Mouse (Mus musculus): ENCODE measurements around the gene Gga1. TPM values are rescaled to one million over a fixed set of nuclear protein-coding genes. Genes with fewer than 3 reads are reported as not detected.

The Gga1 gene
- polyA plus RNA-seq, 1 experiment from 2014 or later: 48.4 TPM

DNA sequence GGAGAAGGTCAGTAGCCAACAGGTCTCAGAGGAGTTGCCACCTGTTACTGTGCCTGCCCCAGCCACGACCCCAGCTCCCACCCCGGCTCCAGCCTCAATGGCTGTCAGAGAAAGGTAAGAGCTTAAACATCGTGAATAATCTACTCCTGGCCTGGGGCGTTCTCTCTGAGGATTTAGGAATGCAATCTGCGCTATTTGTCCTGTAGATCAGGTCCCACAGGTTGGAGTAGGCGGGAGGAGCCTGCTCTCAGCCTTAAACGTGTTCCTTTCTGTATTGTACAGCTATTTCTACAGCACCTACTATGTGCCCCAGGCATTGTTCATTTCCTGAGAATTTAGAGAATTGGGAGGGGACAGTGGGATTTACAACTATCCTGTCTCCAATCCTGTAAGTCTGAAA lies 31.4 kb downstream of the Gga1 start:
- Histone ChIP-seq H3K36me3 (ENCODE audit: control insufficient read depth, insufficient read depth, low read length) (peaks cover 28% of the 10 kb centered on the region; the same call in 1 of the 2 replicates), H3K9ac (ENCODE audit: low read length) (no peak overlapping the region), H3K4me1 (ENCODE audit: control insufficient read depth, insufficient read depth, low read length) (peaks cover 5% of the 10 kb centered on the region), H3K4me3 (replicated peaks; ENCODE audit: low read length) (no peak overlapping the region), H3K4me2 (ENCODE audit: low read depth, low read length) (no peak overlapping the region), H3K9me3 (replicated peaks; ENCODE audit: control insufficient read depth, low read length) (no peaks in the 10 kb centered on the region), H3K27ac (ENCODE audit: low read length) (peak overlapping the region; percentile 41; the same call in 1 of the 2 replicates), H3K27me3 (ENCODE audit: control insufficient read depth, insufficient read depth, low read length) (no peaks in the 10 kb centered on the region)
- 68% methylated on average over 7 of the region's 7 CpGs for WGBS
- no peak for ATAC-seq (ENCODE audit: insufficient read depth, low FRiP score)

DNA sequence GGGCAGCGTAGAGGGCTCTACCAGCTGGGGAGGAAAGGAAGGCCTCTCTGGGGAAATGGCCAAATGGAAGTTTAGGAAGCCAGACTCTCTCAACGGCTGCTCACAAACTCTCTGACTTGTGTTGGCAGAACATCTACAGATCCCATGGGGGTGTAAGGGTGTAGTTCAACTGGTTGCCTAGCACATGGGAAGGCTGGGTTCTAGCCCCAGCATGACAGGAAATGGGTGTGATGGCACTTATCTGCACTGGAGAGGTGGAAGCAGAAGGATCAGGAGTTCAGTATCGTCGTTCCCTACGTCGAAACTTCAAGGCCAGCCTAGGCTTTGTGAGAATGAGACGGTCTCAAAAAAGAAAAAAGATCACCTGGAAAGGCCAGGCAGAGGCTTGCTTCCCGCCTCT lies 32.0 kb downstream of the Gga1 start:
- Histone ChIP-seq H3K27ac (ENCODE audit: low read length) (peak overlapping the region; percentile 10; the same call in 1 of the 2 replicates), H3K36me3 (ENCODE audit: control insufficient read depth, insufficient read depth, low read length) (peaks cover 25% of the 10 kb centered on the region; the same call in 1 of the 2 replicates), H3K9me3 (replicated peaks; ENCODE audit: control insufficient read depth, low read length) (no peaks in the 10 kb centered on the region), H3K4me3 (replicated peaks; ENCODE audit: low read length) (no peak overlapping the region), H3K4me1 (ENCODE audit: control insufficient read depth, insufficient read depth, low read length) (peaks cover 3% of the 10 kb centered on the region), H3K27me3 (ENCODE audit: control insufficient read depth, insufficient read depth, low read length) (no peaks in the 10 kb centered on the region), H3K4me2 (ENCODE audit: low read depth, low read length) (no peak overlapping the region), H3K9ac (ENCODE audit: low read length) (no peak overlapping the region; the same call in 1 of the 2 replicates)
- 81% methylated on average over 8 of the region's 8 CpGs for WGBS
- ATAC-seq (ENCODE audit: insufficient read depth, low FRiP score): no peak

DNA sequence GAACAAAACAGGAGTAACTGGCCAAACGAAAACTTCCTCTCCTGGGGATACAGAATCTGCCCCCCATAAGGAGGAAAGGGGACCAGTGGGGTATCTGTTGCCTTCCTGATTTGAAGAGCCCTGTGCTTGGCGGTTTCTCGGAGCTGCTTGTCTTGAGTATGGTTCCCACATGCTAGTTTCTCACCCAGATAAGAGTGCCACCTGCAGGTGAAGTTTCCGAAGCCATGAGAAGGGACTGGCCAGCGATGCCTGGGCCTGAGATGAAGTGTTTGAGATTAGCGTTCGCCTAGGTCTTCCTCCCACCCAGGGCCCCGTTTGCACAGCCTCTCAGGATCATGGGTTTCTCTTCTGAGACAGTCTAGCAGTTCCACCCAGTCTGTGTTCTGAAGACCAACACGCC lies 35.0 kb downstream of the Gga1 start:
- Histone ChIP-seq H3K4me2 (ENCODE audit: low read depth, low read length) (no peak overlapping the region), H3K36me3 (ENCODE audit: control insufficient read depth, insufficient read depth, low read length) (peaks cover 20% of the 10 kb centered on the region; the same call in 1 of the 2 replicates), H3K9me3 (replicated peaks; ENCODE audit: control insufficient read depth, low read length) (no peaks in the 10 kb centered on the region), H3K27me3 (ENCODE audit: control insufficient read depth, insufficient read depth, low read length) (no peaks in the 10 kb centered on the region; the same call in 1 of the 2 replicates), H3K4me1 (ENCODE audit: control insufficient read depth, insufficient read depth, low read length) (peaks cover 22% of the 10 kb centered on the region), H3K27ac (ENCODE audit: low read length) (no peak overlapping the region), H3K9ac (ENCODE audit: low read length) (no peak overlapping the region), H3K4me3 (replicated peaks; ENCODE audit: low read length) (no peak overlapping the region)
- ATAC-seq (ENCODE audit: insufficient read depth, low FRiP score): no peak
- WGBS: 42% methylated on average over 9 of the region's 9 CpGs

DNA sequence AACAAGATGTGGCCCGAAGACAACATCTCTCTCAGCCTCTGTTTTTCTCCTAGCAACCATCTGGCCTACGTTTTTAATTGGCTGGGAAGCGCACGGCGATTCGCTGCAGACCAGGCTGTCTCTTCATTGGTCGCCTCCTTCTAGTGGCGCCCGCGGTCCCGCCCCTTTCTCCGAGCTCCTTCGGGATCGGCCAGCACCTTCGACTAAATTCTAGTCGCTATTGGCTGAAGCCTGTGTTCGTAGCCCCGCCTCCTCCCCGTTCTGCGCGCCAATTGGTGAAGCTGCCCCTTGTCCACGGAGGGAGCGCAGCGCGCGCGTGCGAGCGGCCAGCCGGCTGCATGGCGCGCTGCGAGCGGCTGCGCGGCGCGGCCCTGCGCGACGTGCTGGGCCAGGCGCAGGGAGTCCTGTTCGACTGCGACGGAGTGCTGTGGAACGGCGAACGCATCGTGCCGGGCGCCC lies 36.7 kb downstream of the Gga1 start, which contains the start of gene Pdxp:
TSS of gene Pdxp (plus strand) at position 288 of the 459 bp plus-strand sequence.
- Histone ChIP-seq H3K36me3 (ENCODE audit: control insufficient read depth, insufficient read depth, low read length) (peaks cover 13% of the 10 kb centered on the region; the same call in 1 of the 2 replicates), H3K9ac (ENCODE audit: low read length) (peak within 1 kb of the TSS; percentile 84), H3K27ac (ENCODE audit: low read length) (peak within 1 kb of the TSS; percentile 84), H3K27me3 (ENCODE audit: control insufficient read depth, insufficient read depth, low read length) (no peaks in the 10 kb centered on the region; the same call in 1 of the 2 replicates), H3K9me3 (replicated peaks; ENCODE audit: control insufficient read depth, low read length) (no peaks in the 10 kb centered on the region), H3K4me2 (ENCODE audit: low read depth, low read length) (peak within 1 kb of the TSS; percentile 100), H3K4me1 (ENCODE audit: control insufficient read depth, insufficient read depth, low read length) (peaks cover 22% of the 10 kb centered on the region), H3K4me3 (replicated peaks; ENCODE audit: low read length) (peak within 1 kb of the TSS; percentile 68)
- under 1% methylated on average over 44 of the region's 51 CpGs for WGBS
- ATAC-seq (ENCODE audit: insufficient read depth, low FRiP score): peak; percentile 95

DNA sequence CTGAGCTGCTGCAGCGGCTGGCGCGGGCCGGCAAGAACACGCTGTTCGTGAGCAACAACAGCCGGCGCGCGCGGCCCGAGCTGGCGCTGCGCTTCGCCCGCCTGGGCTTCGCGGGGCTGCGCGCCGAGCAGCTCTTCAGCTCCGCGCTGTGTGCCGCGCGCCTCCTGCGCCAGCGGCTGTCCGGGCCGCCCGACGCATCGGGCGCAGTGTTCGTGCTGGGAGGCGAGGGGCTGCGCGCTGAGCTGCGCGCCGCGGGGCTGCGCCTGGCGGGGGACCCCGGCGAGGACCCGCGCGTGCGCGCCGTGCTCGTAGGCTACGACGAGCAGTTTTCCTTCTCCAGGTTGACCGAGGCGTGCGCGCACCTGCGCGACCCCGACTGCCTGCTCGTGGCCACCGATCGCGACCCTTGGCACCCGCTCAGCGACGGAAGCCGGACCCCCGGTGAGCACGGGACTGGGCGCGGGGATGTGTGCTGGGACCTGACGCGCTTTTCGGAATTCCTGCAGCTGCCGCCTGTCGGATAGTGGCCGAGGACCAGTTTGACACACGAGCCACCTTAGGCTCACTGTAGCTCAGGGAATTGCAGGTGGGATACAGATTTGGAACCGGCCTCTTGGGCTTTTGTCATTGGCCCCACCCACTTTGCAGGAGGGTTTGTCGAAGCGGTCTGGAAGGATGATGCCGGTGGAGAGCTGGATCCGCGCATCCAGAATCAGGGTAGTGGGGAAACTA lies 37.3 kb downstream of the Gga1 start:
- H3K36me3 ChIP-seq (ENCODE audit: control insufficient read depth, insufficient read depth, low read length): peaks cover 12% of the 10 kb centered on the region; the same call in 1 of the 2 replicates
- peak overlapping the region; percentile 84 for H3K9ac ChIP-seq (ENCODE audit: low read length)
- peak overlapping the region; percentile 84 for H3K27ac ChIP-seq (ENCODE audit: low read length)
- peak; percentile 49 for ATAC-seq (ENCODE audit: insufficient read depth, low FRiP score)
- H3K4me3 ChIP-seq (replicated peaks; ENCODE audit: low read length): peak overlapping the region; percentile 68
- peak overlapping the region; percentile 100 for H3K4me2 ChIP-seq (ENCODE audit: low read depth, low read length)
- no peaks in the 10 kb centered on the region; the same call in 1 of the 2 replicates for H3K27me3 ChIP-seq (ENCODE audit: control insufficient read depth, insufficient read depth, low read length)
- no peaks in the 10 kb centered on the region for H3K9me3 ChIP-seq (replicated peaks; ENCODE audit: control insufficient read depth, low read length)
- H3K4me1 ChIP-seq (ENCODE audit: control insufficient read depth, insufficient read depth, low read length): peaks cover 22% of the 10 kb centered on the region
- under 1% methylated on average over 87 of the region's 87 CpGs for WGBS

DNA sequence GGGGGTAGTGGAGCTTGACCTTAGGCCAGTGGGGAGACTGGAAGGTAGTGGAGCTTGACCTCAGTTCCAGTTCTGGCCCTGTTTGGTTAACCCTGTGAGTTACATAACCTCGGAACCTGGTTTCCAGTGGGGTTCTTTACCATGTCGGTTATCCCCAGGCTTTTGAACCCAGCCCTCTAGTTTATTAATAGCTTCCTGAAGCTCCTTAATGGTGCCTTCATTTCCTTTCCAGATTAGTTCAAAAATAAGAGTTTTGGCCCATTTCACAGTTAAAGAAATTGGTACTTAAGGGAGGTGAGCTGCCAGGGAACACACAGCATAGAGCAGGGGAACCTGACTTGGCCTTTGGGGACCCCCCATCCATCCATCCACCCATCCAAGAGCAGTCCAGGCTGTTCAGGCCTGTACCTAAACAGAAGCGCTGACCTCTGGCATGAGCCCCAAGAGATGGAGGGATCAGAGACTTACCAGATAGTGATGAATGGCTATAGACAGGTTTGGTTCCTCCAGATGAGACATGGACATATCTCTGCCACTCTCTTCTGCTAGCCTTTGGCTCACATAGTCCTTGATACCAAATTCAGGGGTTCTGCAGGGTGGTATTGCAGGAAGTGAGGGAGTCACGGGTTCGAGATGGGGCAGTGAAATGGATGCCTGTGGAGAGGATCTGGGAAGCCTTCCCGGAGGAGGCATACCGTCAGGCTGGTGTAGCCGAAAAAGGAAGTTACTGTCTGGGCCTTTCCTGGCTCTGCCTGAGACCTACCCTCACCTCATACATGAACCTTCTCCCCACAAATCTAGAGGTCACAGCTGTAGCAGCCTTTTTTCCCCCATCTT lies 38.1 kb downstream of the Gga1 start:
- ATAC-seq (ENCODE audit: insufficient read depth, low FRiP score): no peak
- Histone ChIP-seq H3K27ac (ENCODE audit: low read length) (no peak overlapping the region), H3K27me3 (ENCODE audit: control insufficient read depth, insufficient read depth, low read length) (no peaks in the 10 kb centered on the region; the same call in 1 of the 2 replicates), H3K36me3 (ENCODE audit: control insufficient read depth, insufficient read depth, low read length) (peaks cover 7% of the 10 kb centered on the region; the same call in 1 of the 2 replicates), H3K4me2 (ENCODE audit: low read depth, low read length) (peak overlapping the region; percentile 100), H3K4me1 (ENCODE audit: control insufficient read depth, insufficient read depth, low read length) (peaks cover 22% of the 10 kb centered on the region), H3K4me3 (replicated peaks; ENCODE audit: low read length) (peak overlapping the region; percentile 68), H3K9me3 (replicated peaks; ENCODE audit: control insufficient read depth, low read length) (no peaks in the 10 kb centered on the region), H3K9ac (ENCODE audit: low read length) (peak overlapping the region; percentile 84)
- 49% methylated on average over 8 of the region's 8 CpGs for WGBS

DNA sequence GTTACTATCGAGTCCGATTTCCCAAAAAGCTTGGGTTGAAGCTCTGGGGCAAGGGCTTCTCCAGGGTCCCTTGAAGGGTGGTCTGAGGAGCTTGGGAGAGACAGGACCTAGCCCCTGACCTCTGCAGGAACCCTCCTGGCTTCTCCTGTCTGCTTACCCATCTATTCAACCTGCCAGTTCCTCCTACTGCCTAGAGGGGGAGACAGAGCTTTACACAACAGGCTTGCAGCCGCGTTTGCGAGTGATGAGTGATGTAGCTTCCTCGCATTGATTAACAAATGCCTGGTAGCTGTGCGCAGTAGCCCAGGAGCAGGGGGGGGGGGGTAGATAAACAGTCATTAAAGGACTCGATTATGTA lies 38.6 kb downstream of the Gga1 start:
- WGBS: 8% methylated on average over 8 of the region's 8 CpGs
- no peaks in the 10 kb centered on the region for H3K9me3 ChIP-seq (replicated peaks; ENCODE audit: control insufficient read depth, low read length)
- peaks cover 3% of the 10 kb centered on the region; the same call in 1 of the 2 replicates for H3K36me3 ChIP-seq (ENCODE audit: control insufficient read depth, insufficient read depth, low read length)
- no peak overlapping the region for H3K27ac ChIP-seq (ENCODE audit: low read length)
- peak overlapping the region; percentile 68 for H3K4me3 ChIP-seq (replicated peaks; ENCODE audit: low read length)
- H3K4me1 ChIP-seq (ENCODE audit: control insufficient read depth, insufficient read depth, low read length): peaks cover 22% of the 10 kb centered on the region
- ATAC-seq (ENCODE audit: insufficient read depth, low FRiP score): no peak
- peak overlapping the region; percentile 44 for H3K9ac ChIP-seq (ENCODE audit: low read length)
- no peaks in the 10 kb centered on the region; the same call in 1 of the 2 replicates for H3K27me3 ChIP-seq (ENCODE audit: control insufficient read depth, insufficient read depth, low read length)
- H3K4me2 ChIP-seq (ENCODE audit: low read depth, low read length): peak overlapping the region; percentile 100

DNA sequence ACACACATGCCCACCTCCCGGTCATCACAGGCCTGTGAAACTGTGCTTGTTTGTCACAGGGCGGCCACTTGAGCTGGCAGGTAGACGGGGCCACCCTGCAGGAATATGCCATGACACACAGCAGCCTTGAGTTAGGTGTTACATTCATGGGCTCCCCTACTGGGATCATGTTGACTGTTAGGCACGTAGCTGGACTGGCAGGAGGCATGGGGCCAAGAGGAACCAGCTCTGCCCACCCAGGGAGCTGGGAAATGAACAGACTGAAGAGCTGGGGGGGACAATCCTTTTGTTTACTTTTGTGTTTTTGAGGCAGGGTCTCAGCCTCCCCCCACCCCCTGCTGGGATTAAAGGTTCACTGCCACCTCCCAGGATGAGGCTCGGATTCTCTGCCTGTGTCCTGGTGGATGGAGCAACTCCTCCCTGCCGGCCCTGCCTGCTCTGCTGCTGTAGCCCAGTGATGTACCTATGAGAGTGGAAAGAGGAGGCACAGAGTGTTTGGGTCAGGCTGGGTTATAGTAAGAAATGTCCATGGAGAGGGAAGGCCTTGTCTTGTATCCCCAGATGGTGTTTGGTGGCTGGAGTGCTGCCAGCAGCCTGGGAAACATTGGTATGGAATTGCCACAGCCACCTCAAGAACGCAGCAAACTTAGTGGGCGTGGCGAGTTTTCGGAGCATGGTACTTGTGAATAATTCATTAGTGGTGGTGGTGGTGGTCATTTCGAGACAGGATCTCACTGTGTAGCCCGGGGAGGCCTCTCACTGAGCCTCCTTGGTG lies 39.2 kb downstream of the Gga1 start:
- H3K27ac ChIP-seq (ENCODE audit: low read length): no peak overlapping the region
- ATAC-seq (ENCODE audit: insufficient read depth, low FRiP score): no peak
- peaks cover 22% of the 10 kb centered on the region for H3K4me1 ChIP-seq (ENCODE audit: control insufficient read depth, insufficient read depth, low read length)
- no peaks in the 10 kb centered on the region for H3K36me3 ChIP-seq (ENCODE audit: control insufficient read depth, insufficient read depth, low read length)
- 69% methylated on average over 12 of the region's 12 CpGs for WGBS
- H3K9ac ChIP-seq (ENCODE audit: low read length): peak overlapping the region; percentile 44
- peak overlapping the region; percentile 26 for H3K4me3 ChIP-seq (replicated peaks; ENCODE audit: low read length)
- peak overlapping the region; percentile 100 for H3K4me2 ChIP-seq (ENCODE audit: low read depth, low read length)
- H3K9me3 ChIP-seq (replicated peaks; ENCODE audit: control insufficient read depth, low read length): no peaks in the 10 kb centered on the region
- H3K27me3 ChIP-seq (ENCODE audit: control insufficient read depth, insufficient read depth, low read length): no peaks in the 10 kb centered on the region; the same call in 1 of the 2 replicates

Data from stomach, embryonic 16.5 days (tissue).